Mouse (Mus musculus) olfactory bulb, adult 2 months (tissue): ENCODE data around the gene Pml. TPM values are rescaled to one million over a fixed set of nuclear protein-coding genes. Genes with fewer than 3 reads are reported as not detected.

ENCODE experiments used
- H3K27ac ChIP-seq: fragments of 200-500 bp; 2 replicates; pipeline ENCODE4 v1.5.1; 2012; ENCODE audit warnings: low read depth, low read length; ENCODE audit not compliant: insufficient read depth
- H3K4me1 ChIP-seq: fragments of 200-500 bp; 2 replicates; pipeline ENCODE4 v1.6.1; 2012; ENCODE audit warnings: low read length; ENCODE audit not compliant: control insufficient read depth, insufficient read depth
- H3K4me3 ChIP-seq: fragments of 200-500 bp; 2 replicates; pipeline ENCODE4 v1.5.1; 2012; ENCODE audit warnings: mild to moderate bottlenecking, low read depth, low read length, moderate library complexity; ENCODE audit not compliant: insufficient read depth
- CTCF ChIP-seq: fragments of 200-500 bp; IDR thresholded peaks from 2 replicates; pipeline ENCODE4 v1.5.1; 2012; ENCODE audit warnings: low read depth, mild to moderate bottlenecking, low read length, moderate library complexity; ENCODE audit not compliant: insufficient read depth
- POLR2A ChIP-seq: fragments of 200-500 bp; IDR thresholded peaks from 2 replicates; pipeline ENCODE4 v1.6.1; 2012; ENCODE audit warnings: mild to moderate bottlenecking, low read depth, low read length, moderate library complexity; ENCODE audit not compliant: insufficient read depth
- WGBS: fragments of 180-500 bp; shearing (Covaris S2); methylation state at CpG from one replicate; pipeline ENCODE4 v1.1.7; 2018; 5-methylcytosine and 5-hydroxymethylcytosine counted together
- polyA plus RNA-seq: library from polyadenylated mRNA; stranded (reverse); fragments of >200 nt; gene quantifications from 2 replicates; pipeline ENCODE4 v1.2.4, GENCODE M21; 2012; ENCODE audit warnings: low replicate concordance; ENCODE audit not compliant: missing spikeins, insufficient read depth, insufficient read length

Gene Pml
- polyA plus RNA-seq, 1 experiment: not detected

DNA sequence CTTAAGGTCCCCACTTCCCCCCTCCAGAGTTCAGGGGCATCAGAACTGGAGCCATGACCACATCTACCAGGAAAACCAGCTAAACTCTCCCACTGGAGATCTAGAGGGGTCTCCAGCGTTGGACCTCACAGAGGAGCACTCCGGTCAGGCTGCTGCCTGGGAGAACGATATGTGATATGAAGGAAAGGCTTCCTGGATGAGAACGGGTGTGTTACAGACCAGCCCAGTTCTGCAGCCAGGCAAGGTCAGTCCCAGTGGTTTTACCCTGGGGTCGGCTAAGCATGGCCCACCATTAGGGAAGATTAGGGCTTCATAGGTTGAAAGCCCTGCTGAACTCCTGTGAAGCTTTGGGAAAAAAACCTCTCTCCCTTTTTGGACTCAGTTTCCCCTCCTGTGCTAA is 36.2 kb downstream of the Pml start:
- no peak overlapping the region for H3K4me3 ChIP-seq
- 89% methylated on average over 5 of the region's 5 CpGs for WGBS
- peaks cover 5% of the 10 kb centered on the region for H3K4me1 ChIP-seq
- H3K27ac ChIP-seq: no peak overlapping the region
- TF ChIP-seq POLR2A: no peak
- TF ChIP-seq CTCF: no peak

GRCm38 (mm10) chr9:58210304-58210627 is 39.3 kb downstream of the Pml start:
- TF ChIP-seq POLR2A (no peak), CTCF (no peak)
- no peak overlapping the region for H3K27ac ChIP-seq
- no peak overlapping the region for H3K4me3 ChIP-seq
- peaks cover 5% of the 10 kb centered on the region for H3K4me1 ChIP-seq
- WGBS: 82% methylated on average over 2 of the region's 2 CpGs

- peaks cover 5% of the 10 kb centered on the region for H3K4me1 ChIP-seq
- TF ChIP-seq POLR2A (no peak), CTCF (no peak)
- H3K27ac ChIP-seq: no peak overlapping the region
- 87% methylated on average over 8 of the region's 8 CpGs for WGBS
- H3K4me3 ChIP-seq: no peak overlapping the region
Measured at GRCm38 (mm10) chr9:58209462-58210303, 39.9 kb downstream of the Pml start.

DNA sequence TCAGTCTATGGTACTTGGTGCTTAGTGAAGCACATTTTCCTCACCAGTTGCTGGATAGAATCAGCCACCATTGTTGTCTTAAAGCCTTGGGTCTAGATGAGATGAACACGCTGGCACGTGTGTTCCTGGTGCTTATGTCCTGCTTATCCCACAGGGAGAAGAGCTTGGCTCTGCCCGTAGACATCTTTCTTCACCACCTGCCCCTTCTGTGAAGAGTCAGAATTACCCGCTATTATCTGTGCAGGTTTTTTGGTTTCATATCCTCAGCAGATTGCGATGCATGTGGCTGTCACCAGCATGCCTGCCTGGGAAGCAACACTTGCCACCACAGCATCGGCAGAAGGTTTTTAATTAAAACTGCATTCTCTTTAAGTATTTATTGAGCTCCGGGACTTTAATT is 43.6 kb downstream of the Pml start:
- no peak overlapping the region for H3K27ac ChIP-seq
- H3K4me1 ChIP-seq: peaks cover 23% of the 10 kb centered on the region
- 74% methylated on average over 7 of the region's 7 CpGs for WGBS
- TF ChIP-seq POLR2A: no peak
- no peak for TF ChIP-seq CTCF
- no peak overlapping the region for H3K4me3 ChIP-seq

DNA sequence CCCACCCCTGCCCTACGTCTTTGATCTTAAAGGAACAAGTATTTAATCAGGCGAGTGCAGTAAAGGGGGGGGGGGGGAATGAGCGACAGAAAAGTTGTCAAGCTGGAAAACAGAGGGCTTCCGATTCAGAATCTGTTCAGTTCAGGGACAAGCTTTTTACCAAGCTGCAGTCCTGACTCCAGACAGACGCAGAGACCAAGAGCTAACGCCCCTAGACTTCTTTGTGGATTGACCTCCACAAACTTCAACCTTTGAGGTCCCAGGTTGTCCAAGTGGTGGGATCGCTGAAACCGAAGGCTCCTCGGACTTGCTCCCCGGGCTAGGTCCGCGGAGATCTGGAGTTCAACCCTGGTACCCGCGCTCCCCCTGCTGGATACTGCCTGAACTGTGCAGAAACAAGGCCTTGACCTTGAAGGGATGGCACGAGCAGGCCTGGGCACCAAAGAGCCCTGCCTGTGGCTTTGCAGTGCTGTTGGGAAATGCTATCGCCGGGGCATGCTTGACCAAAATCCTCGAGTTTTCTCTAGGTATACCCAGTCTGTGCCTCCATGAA is 45.1 kb downstream of the Pml start:
- peak overlapping the region; percentile 27 for H3K4me3 ChIP-seq
- WGBS: 3% methylated on average over 18 of the region's 18 CpGs
- H3K27ac ChIP-seq: no peak overlapping the region
- H3K4me1 ChIP-seq: peaks cover 27% of the 10 kb centered on the region
- TF ChIP-seq POLR2A (no peak), CTCF (peak; percentile 95)

DNA sequence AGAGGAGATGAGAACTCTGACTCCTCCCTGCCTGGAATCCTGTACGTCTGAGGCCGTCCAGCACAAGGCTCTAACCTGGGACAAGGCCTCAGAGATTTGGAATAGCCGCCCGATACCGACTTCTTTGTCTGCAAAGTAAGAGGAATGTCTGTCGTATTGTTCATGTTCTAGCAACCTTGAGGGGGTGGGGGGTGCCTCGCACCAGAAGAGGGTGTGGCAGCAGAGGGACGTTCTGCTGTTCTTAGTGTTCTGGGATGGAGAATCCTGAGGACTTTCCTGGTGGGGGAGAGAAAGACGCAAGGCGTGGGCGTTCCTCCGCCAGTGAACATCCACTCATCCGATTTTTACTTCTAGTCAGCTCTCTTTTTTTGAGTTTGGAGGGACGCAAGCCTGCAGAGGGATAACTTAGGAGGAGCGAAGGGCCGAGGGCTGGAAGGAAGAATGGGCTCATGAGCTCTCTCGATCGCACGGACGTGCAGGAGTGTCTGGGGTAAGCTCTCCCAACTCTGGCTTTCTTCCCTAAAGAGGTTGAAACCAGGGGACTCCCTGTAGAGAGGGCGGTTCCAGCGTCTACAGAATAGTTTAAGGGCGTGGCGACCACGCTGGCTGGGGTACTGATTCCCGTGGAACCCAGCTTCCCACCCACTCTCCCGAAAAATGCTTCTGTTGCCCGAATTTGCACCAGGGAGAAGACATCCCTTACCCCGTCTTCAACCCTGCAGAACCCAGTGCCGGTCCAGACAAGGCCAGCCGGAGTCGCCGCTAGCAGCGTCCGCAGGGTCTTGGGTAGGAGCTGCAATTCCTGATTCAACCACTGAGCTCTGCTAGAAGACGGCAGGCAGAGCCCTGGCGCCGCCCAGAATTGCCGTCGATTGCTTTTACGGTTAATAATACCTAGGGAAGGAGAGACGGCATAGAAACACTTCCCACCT is 45.8 kb downstream of the Pml start, which contains the start of the genes Islr and Islr2:
TSS of gene Islr (minus strand) at position 791 of the 932 bp plus-strand sequence.
TSS of gene Islr2 (minus strand) at position 804 of the 932 bp plus-strand sequence.
- TF ChIP-seq CTCF (no peak), POLR2A (no peak)
- peak within 1 kb of the TSS; percentile 27 for H3K4me3 ChIP-seq
- H3K4me1 ChIP-seq: peaks cover 34% of the 10 kb centered on the region
- no peak within 1 kb of the TSS for H3K27ac ChIP-seq
- WGBS: 19% methylated on average over 42 of the region's 42 CpGs

- no peak for TF ChIP-seq CTCF
- 0 out of 2 replicates have a peak, but pooled peaks have one; percentile 28 for TF ChIP-seq POLR2A
- Histone ChIP-seq H3K4me1 (peaks cover 43% of the 10 kb centered on the region), H3K27ac (peak overlapping the region; percentile 1; the same call in 1 of the 2 replicates), H3K4me3 (no peak overlapping the region)
- WGBS: 51% methylated on average over 14 of the region's 14 CpGs
Measured at GRCm38 (mm10) chr9:58202676-58203453, 46.7 kb downstream of the Pml start.
